Mouse (Mus musculus): Measurements from ENCODE around the gene Ggn.

Gene Ggn

GRCm38 (mm10) chr7:29213675-29214082 lies 43.7 kb downstream of the Ggn start, which contains the start of gene Catsperg1:
Gene Catsperg1, minus strand, starts transcription at chr7:29214035.
- no peak for DNase-seq

GRCm38 (mm10) chr7:29214236-29214635 lies 44.2 kb downstream of the Ggn start:
- DNase-seq: no peak

GRCm38 (mm10) chr7:29214846-29215245 lies 44.8 kb downstream of the Ggn start:
- no peak for DNase-seq

All from right cerebral cortex, postnatal 14 days (tissue).